Mouse (Mus musculus) cerebellum, adult 2 months (tissue): ENCODE measurements around the gene Gm6583.

ENCODE experiments used
- CTCF ChIP-seq: fragments of 200-500 bp; IDR thresholded peaks from 2 replicates; pipeline ENCODE4 v1.5.1; 2011; ENCODE audit warnings: low read depth, mild to moderate bottlenecking, control low read depth, low read length, moderate library complexity, borderline replicate concordance; ENCODE audit not compliant: insufficient read depth
- POLR2A ChIP-seq: fragments of 200-500 bp; IDR thresholded peaks from 2 replicates; pipeline ENCODE4 v1.6.1; 2011; ENCODE audit warnings: low read length, control low read depth, borderline replicate concordance; ENCODE audit not compliant: insufficient read depth

- TF ChIP-seq CTCF (peak; percentile 77), POLR2A (no peak)
These were observed 20.4 kb downstream of the Gm6583 start for GRCm38 (mm10) chr5:112335473-112335872.
